Mouse (Mus musculus) kidney, embryonic 14.5 days (tissue): ENCODE measurements around the gene Wdr77. TPM values are rescaled to one million over a fixed set of nuclear protein-coding genes. Genes with fewer than 3 reads are reported as not detected.
A peak's percentile ranks its signal among the peaks of the same experiment; 100 is the strongest.

Experiments
- ATAC-seq: fragments of 200-750 bp; cut with Nextera tagmentation; 2 replicates; pipeline ENCODE4 v1.8.0; 2017; ENCODE audit warnings: moderate number of reproducible peaks, mild to moderate bottlenecking, moderate TSS enrichment, moderate library complexity; ENCODE audit not compliant: low FRiP score, low TSS enrichment
- H3K27ac ChIP-seq: fragments of 300-500 bp; sonication (generic); 2 replicates; pipeline ENCODE4 v1.5.1; 2014; ENCODE audit warnings: low read depth, mild to moderate bottlenecking, low read length, moderate library complexity, mixed read lengths
- H3K27me3 ChIP-seq: fragments of 300-500 bp; sonication (generic); 2 replicates; pipeline ENCODE4 v1.6.1; 2014; ENCODE audit warnings: mild to moderate bottlenecking, low read length; ENCODE audit not compliant: control insufficient read depth, insufficient read depth
- H3K36me3 ChIP-seq: fragments of 300-500 bp; sonication (generic); 2 replicates; pipeline ENCODE4 v1.6.1; 2014; ENCODE audit warnings: low read length, mixed read lengths; ENCODE audit not compliant: control insufficient read depth, insufficient read depth
- H3K4me1 ChIP-seq: fragments of 300-500 bp; sonication (generic); 2 replicates; pipeline ENCODE4 v1.6.1; 2014; ENCODE audit warnings: low read length, mixed read lengths; ENCODE audit not compliant: control insufficient read depth, insufficient read depth
- H3K4me2 ChIP-seq: fragments of 300-500 bp; sonication (generic); replicated peaks from 2 replicates; pipeline ENCODE4 v1.6.1; 2014; ENCODE audit warnings: low read depth, mild to moderate bottlenecking, low read length
- H3K4me3 ChIP-seq: fragments of 300-500 bp; sonication (generic); 2 replicates; pipeline ENCODE4 v1.5.1; 2014; ENCODE audit warnings: mild to moderate bottlenecking, low read length
- H3K9ac ChIP-seq: fragments of 300-500 bp; sonication (generic); 2 replicates; pipeline ENCODE4 v1.6.1; 2014; ENCODE audit warnings: low read depth, mild to moderate bottlenecking, low read length, moderate library complexity
- H3K9me3 ChIP-seq: fragments of 300-500 bp; sonication (generic); 2 replicates; pipeline ENCODE4 v1.6.1; 2016; ENCODE audit warnings: low read length; ENCODE audit not compliant: control insufficient read depth
- WGBS: fragments of 180-500 bp; shearing (Covaris S2); extraction: QIAGEN DNeasy Blood & Tissue Kit; methylation state at CpG from one replicate; pipeline ENCODE4 v1.1.7; 2014; 5-methylcytosine and 5-hydroxymethylcytosine counted together
- polyA plus RNA-seq: library from polyadenylated mRNA; unstranded; fragments of >200 nt; fragmentation: Nextera tagmentation; extraction: Ambion mirVana; gene quantifications from 2 replicates; pipeline ENCODE4 v1.2.1, GENCODE M21; 2014

The Wdr77 gene
- polyA plus RNA-seq, 1 experiment from 2014 or later: 188 TPM

DNA sequence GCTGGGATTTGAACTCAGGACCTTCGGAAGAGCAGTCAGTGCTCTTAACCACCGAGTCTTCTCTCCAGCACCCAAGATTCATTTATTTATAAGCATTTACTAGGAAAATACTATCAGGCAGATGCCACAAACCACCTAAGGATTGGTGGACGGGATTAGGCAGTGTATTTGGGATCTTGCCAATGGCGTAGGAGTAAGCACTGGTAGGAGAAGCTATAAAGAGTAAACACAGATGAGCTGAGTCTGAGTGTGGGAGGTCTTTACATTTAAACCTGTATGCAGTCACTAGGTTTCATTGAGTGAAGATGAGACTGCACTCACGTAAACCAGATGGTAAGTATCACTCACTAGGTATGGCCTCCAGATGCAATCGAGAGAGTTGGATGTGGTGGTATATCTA is 25.2 kb upstream of the Wdr77 start:
- Histone ChIP-seq H3K4me2 (no peak overlapping the region), H3K27me3 (no peaks in the 10 kb centered on the region), H3K27ac (no peak overlapping the region), H3K9me3 (no peaks in the 10 kb centered on the region), H3K9ac (no peak overlapping the region), H3K4me3 (no peak overlapping the region), H3K4me1 (no peaks in the 10 kb centered on the region), H3K36me3 (no peaks in the 10 kb centered on the region)
- WGBS: 94% methylated on average over 6 of the region's 6 CpGs
- no peak for ATAC-seq

DNA sequence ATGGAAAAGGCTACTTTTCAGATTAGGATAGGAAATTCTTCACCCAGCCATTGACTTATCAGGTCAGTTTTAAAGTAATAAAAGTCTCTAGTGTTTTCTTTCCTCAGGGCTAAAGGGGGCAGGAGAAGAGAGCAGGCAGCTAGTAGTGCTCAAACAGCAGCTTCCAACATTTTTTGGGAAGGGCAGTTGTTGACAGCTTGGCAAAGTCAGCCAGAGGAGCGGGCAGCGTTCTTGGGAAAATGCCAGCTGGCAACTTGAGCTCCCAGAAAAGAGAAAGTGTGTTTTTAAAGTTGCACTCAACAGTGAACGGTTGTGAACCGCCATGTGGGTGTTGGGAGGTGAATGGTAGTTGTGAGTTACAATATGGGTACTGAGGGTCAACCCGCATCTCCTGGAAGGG is 24.1 kb upstream of the Wdr77 start:
- Histone ChIP-seq H3K4me2 (no peak overlapping the region), H3K9ac (no peak overlapping the region), H3K27me3 (no peaks in the 10 kb centered on the region), H3K9me3 (no peaks in the 10 kb centered on the region), H3K4me1 (no peaks in the 10 kb centered on the region), H3K4me3 (no peak overlapping the region), H3K27ac (no peak overlapping the region), H3K36me3 (no peaks in the 10 kb centered on the region)
- WGBS: 83% methylated on average over 5 of the region's 5 CpGs
- no peak for ATAC-seq

DNA sequence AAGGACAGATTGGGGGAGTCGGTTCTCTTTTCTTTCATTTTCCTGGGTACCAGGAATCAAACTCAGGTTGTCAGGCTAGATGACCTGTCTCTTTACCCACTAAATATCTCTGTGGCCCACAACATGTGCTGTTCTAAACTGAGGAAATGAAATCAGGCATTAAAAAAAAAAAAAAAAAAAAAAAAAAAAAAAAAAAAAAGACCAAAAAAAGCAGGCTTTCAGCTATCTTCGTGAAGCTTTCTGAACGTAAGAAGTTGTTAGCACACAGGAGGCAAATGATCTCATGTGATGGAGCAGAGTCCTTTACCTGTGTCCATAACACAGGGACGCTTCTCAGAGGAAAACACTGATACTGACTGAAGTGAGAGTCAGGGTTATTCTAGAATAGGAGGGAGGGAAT is 23.1 kb upstream of the Wdr77 start:
- Histone ChIP-seq H3K9ac (no peak overlapping the region), H3K9me3 (no peaks in the 10 kb centered on the region), H3K27ac (no peak overlapping the region), H3K36me3 (peaks cover 6% of the 10 kb centered on the region), H3K4me3 (no peak overlapping the region), H3K27me3 (no peaks in the 10 kb centered on the region), H3K4me1 (no peaks in the 10 kb centered on the region), H3K4me2 (no peak overlapping the region)
- ATAC-seq: no peak
- 88% methylated on average over 4 of the region's 4 CpGs for WGBS

DNA sequence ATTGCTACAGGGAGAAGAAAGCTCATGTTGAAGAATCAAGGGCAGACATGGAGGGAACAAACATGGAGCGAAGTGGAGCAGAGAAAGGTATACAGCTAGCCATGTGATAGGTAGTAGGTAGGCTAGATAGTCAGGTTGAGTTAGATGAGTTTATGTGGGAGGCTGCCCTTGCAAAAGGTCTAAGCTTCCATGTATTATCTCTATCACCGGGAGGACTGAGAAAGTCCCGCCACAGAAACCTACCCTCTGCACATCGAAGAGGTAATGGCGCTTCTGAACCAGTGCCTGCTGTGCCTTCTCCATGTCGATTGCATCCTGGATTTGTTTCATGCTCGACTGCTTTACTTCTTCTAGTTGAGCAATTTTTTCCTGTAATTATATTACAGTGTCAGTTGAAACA is 7.8 kb upstream of the Wdr77 start:
- H3K4me1 ChIP-seq: no peaks in the 10 kb centered on the region
- H3K36me3 ChIP-seq: peaks cover 85% of the 10 kb centered on the region
- H3K4me2 ChIP-seq: no peak overlapping the region
- no peak for ATAC-seq
- no peak overlapping the region for H3K27ac ChIP-seq
- no peaks in the 10 kb centered on the region for H3K27me3 ChIP-seq
- H3K9ac ChIP-seq: no peak overlapping the region
- H3K4me3 ChIP-seq: no peak overlapping the region
- no peaks in the 10 kb centered on the region for H3K9me3 ChIP-seq
- 93% methylated on average over 7 of the region's 7 CpGs for WGBS

DNA sequence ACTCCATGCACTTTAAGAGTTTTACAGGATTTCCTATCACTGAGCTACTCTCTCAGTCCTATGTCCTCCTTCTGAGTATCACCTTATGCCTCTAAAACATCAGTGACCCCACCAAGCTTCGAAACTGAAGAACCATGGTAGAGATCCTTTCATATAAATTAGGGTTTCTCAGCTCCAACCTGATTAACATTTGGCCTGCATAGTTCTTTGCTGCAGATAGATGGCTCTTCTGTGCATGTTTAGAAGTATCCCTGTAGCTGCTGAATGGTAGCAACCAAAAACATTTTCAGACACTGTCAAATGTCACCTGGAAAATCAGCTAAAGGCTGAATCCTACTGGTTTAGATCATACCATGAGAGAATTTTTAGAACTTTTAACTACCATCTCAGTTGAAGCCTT is 1.9 kb upstream of the Wdr77 start:
- H3K9ac ChIP-seq: 0 out of 2 replicates have a peak overlapping the region, but pooled peaks have one; percentile 9
- no peak overlapping the region for H3K4me3 ChIP-seq
- no peaks in the 10 kb centered on the region for H3K27me3 ChIP-seq
- peaks cover 55% of the 10 kb centered on the region for H3K36me3 ChIP-seq
- no peak for ATAC-seq
- H3K9me3 ChIP-seq: no peaks in the 10 kb centered on the region
- no peak overlapping the region for H3K27ac ChIP-seq
- 0 out of 2 replicates have a peak overlapping the region, but pooled peaks have one; percentile 1 for H3K4me2 ChIP-seq
- WGBS: 85% methylated on average over 1 of the region's 1 CpGs
- peaks cover 18% of the 10 kb centered on the region for H3K4me1 ChIP-seq

DNA sequence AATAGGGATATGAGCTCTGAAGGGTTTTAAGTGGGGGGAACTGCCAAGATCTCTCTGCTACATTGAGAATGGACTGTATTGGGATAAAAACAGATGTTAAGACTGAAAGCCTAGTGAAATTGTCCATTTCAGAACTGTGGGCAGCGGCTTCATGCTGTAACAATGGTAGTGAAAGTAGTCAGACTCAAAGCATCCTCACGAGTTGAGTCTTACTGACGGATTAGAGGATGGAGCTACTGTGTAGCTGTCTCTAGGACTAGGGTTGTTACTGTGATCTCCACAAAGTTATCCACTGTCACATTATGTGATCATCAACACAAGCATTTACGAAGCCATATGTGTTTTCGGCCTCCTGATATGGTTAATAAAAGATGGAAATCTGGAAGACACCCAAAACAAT is 965 bp upstream of the Wdr77 start:
- Histone ChIP-seq H3K4me2 (peak overlapping the region; percentile 72), H3K4me1 (peaks cover 18% of the 10 kb centered on the region), H3K9me3 (no peaks in the 10 kb centered on the region), H3K27me3 (no peaks in the 10 kb centered on the region), H3K4me3 (peak overlapping the region; percentile 91), H3K9ac (peak overlapping the region; percentile 76), H3K27ac (0 out of 2 replicates have a peak overlapping the region, but pooled peaks have one; percentile 73), H3K36me3 (peaks cover 55% of the 10 kb centered on the region)
- 44% methylated on average over 5 of the region's 5 CpGs for WGBS
- ATAC-seq: no peak

DNA sequence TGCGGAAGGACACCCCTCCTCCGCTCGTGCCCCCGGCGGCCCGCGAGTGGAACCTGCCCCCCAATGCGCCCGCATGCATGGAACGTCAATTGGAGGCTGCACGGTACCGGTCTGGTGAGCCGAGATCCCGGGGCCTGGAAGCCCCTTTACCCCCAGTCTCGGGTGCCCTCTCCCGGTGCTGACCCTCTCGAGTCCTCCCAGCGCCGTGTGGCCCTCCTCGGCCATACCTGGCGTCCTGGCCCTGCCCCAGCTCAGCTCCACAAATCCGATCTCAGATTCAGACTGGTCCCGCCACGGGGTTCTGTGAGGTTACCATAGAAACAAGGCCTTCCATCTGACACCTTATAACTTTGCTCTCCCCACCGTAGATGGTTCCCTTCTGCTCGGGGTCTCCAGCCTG is 416 bp downstream of the Wdr77 start:
- under 1% methylated on average over 26 of the region's 26 CpGs for WGBS
- Histone ChIP-seq H3K9me3 (no peaks in the 10 kb centered on the region), H3K4me2 (peak overlapping the region; percentile 79), H3K9ac (peak overlapping the region; percentile 94), H3K27ac (peak overlapping the region; percentile 19; the same call in 1 of the 2 replicates), H3K4me3 (peak overlapping the region; percentile 91), H3K27me3 (no peaks in the 10 kb centered on the region), H3K36me3 (peaks cover 56% of the 10 kb centered on the region), H3K4me1 (peaks cover 18% of the 10 kb centered on the region)
- ATAC-seq: peak; percentile 78

DNA sequence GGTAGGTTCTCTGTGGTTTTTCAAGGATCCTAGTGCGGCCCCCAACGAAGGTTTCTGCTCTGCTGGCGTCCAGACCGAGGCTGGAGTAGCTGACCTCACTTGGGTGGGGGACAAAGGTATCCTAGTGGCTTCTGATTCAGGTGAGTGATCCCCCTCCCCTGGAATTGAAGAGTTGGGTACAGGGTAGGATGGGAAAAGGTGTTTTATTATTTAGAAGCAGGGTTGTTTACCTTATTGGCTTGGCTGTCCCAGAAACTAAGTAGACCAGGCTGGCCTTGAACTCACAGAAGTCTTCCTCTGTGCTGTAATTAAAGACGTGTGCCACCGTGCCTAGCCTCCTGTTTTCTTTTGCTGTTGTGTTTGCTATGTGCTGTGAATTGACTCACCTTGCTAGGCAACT is 830 bp downstream of the Wdr77 start, which contains the start of gene Atp5f1:
Atp5f1 (minus strand) TSS at position 101 of the 400 bp plus-strand sequence.
- Histone ChIP-seq H3K4me1 (peaks cover 18% of the 10 kb centered on the region), H3K9me3 (no peaks in the 10 kb centered on the region), H3K4me3 (peak within 1 kb of the TSS; percentile 91), H3K36me3 (peaks cover 56% of the 10 kb centered on the region), H3K27me3 (no peaks in the 10 kb centered on the region), H3K4me2 (peak within 1 kb of the TSS; percentile 79), H3K9ac (peak within 1 kb of the TSS; percentile 94), H3K27ac (peak within 1 kb of the TSS; percentile 73; the same call in 1 of the 2 replicates)
- peak; percentile 19 for ATAC-seq
- WGBS: 5% methylated on average over 6 of the region's 6 CpGs

DNA sequence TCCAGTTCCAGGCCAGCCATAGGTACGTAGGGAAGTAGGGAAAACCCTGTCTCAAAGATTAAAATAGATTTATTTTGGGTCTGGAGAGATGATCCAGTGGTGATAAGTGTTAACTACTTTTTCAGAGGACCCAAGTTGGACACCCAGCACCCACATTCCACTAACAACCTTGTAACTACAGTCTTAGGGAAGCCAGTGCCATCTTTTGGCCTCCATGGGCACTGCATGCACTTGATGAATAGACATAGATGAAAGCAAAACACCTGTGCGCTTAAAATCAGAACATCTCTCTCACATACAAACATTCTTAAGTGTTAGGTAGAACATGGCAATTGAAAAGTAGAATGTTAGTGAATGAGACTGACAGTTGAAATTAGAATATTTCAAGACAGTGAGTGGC is 1.5 kb downstream of the Wdr77 start:
- Histone ChIP-seq H3K4me3 (peak overlapping the region; percentile 91; the same call in 1 of the 2 replicates), H3K36me3 (peaks cover 58% of the 10 kb centered on the region), H3K27me3 (no peaks in the 10 kb centered on the region), H3K4me2 (peak overlapping the region; percentile 79), H3K9me3 (no peaks in the 10 kb centered on the region), H3K9ac (no peak overlapping the region), H3K4me1 (peaks cover 18% of the 10 kb centered on the region), H3K27ac (no peak overlapping the region)
- no peak for ATAC-seq
- WGBS: 94% methylated on average over 2 of the region's 2 CpGs
